Mouse (Mus musculus) G1E (cell line): ENCODE data around the gene Fam166a.

Source experiments
- CTCF ChIP-seq: IDR thresholded peaks from 2 replicates; pipeline ENCODE4 v1.5.1; 2012; ENCODE audit warnings: low read depth, low read length, inconsistent platforms, mixed read lengths
- GATA1 ChIP-seq: IDR thresholded peaks from 2 replicates; pipeline ENCODE4 v1.6.1; 2012; ENCODE audit warnings: borderline replicate concordance, low read length, inconsistent platforms, mixed read lengths
- GATA2 ChIP-seq: IDR thresholded peaks from 2 replicates; pipeline ENCODE4 v1.6.1; 2012; ENCODE audit warnings: low read depth, low read length, inconsistent platforms, borderline replicate concordance
- POLR2AphosphoS5 ChIP-seq: IDR thresholded peaks from 2 replicates; pipeline ENCODE4 v1.6.1; 2012; ENCODE audit warnings: low read depth, low read length, inconsistent platforms; ENCODE audit not compliant: insufficient replicate concordance
- TAL1 ChIP-seq: conservative IDR thresholded peaks from 2 replicates; pipeline ENCODE4 v1.6.1; 2012; ENCODE audit warnings: low read depth, low read length, inconsistent platforms, mixed read lengths

- no peak for TF ChIP-seq CTCF
- no peak for TF ChIP-seq GATA2
- no peak for TF ChIP-seq TAL1
- TF ChIP-seq GATA1 = no peak
- TF ChIP-seq POLR2AphosphoS5 = no peak
Measured at GRCm38 (mm10) chr2:25177076-25177475, 41.5 kb upstream of the Fam166a start.
